Mouse (Mus musculus) lung, embryonic 14.5 days (tissue): ENCODE measurements around the gene Fli1. TPM values are rescaled to one million over a fixed set of nuclear protein-coding genes. Genes with fewer than 3 reads are reported as not detected.

ENCODE experiments used
- ATAC-seq: fragments of 200-750 bp; cut with Nextera tagmentation; 2 replicates; pipeline ENCODE4 v1.8.0; 2017; ENCODE audit warnings: mild to moderate bottlenecking, moderate TSS enrichment, moderate library complexity; ENCODE audit not compliant: insufficient read depth
- DNase-seq: peaks from one replicate; pipeline ENCODE4 v3.0.0-alpha.2; 2015
- H3K27ac ChIP-seq: fragments of 300-500 bp; sonication (generic); 2 replicates; pipeline ENCODE4 v1.5.1; 2014; ENCODE audit warnings: low read depth, mild to moderate bottlenecking, moderate library complexity
- H3K27me3 ChIP-seq: fragments of 300-500 bp; sonication (generic); 2 replicates; pipeline ENCODE4 v1.6.1; 2014; ENCODE audit warnings: low read length, control low read depth; ENCODE audit not compliant: insufficient read depth
- H3K36me3 ChIP-seq: fragments of 300-500 bp; sonication (generic); 2 replicates; pipeline ENCODE4 v1.6.1; 2014; ENCODE audit warnings: control low read depth; ENCODE audit not compliant: insufficient read depth
- H3K4me1 ChIP-seq: fragments of 300-500 bp; sonication (generic); 2 replicates; pipeline ENCODE4 v1.6.1; 2014; ENCODE audit warnings: antibody characterized with exemption, control low read depth; ENCODE audit not compliant: insufficient read depth
- H3K4me2 ChIP-seq: fragments of 300-500 bp; sonication (generic); 2 replicates; pipeline ENCODE4 v1.6.1; 2014; ENCODE audit warnings: mild to moderate bottlenecking
- H3K4me3 ChIP-seq: fragments of 300-500 bp; sonication (generic); 2 replicates; pipeline ENCODE4 v1.5.1; 2014; ENCODE audit warnings: low read depth, low read length
- H3K9ac ChIP-seq: fragments of 300-500 bp; sonication (generic); 2 replicates; pipeline ENCODE4 v1.6.1; 2014
- H3K9me3 ChIP-seq: fragments of 300-500 bp; sonication (generic); 2 replicates; pipeline ENCODE4 v1.6.1; 2016; ENCODE audit warnings: low read depth, low read length, control low read depth
- CTCF ChIP-seq: IDR thresholded peaks from 2 replicates; pipeline ENCODE4 v1.5.1; 2016; ENCODE audit warnings: antibody characterized with exemption, low read depth
- whole genome bisulfite sequencing: fragments of 180-500 bp; shearing (Covaris S2); extraction: QIAGEN DNeasy Blood & Tissue Kit; methylation state at CpG from one replicate; pipeline ENCODE4 v1.1.7; 2014; 5-methylcytosine and 5-hydroxymethylcytosine counted together
- polyA plus RNA-seq: library from polyadenylated mRNA; unstranded; fragments of >200 nt; fragmentation: Nextera tagmentation; extraction: Ambion mirVana; gene quantifications from 2 replicates; pipeline ENCODE4 v1.2.1, GENCODE M21; 2014

Fli1 gene
- polyA plus RNA-seq, 1 experiment from 2014 or later = 37.8 TPM

- H3K4me2 ChIP-seq = no peak overlapping the region
- H3K9me3 ChIP-seq = no peaks in the 10 kb centered on the region
- 70% methylated on average over 8 of the region's 8 CpGs for WGBS
- 0 out of 2 replicates have a peak, but pooled peaks cover 4% of the 10 kb centered on the region for H3K4me1 ChIP-seq
- H3K27ac ChIP-seq = no peak overlapping the region; the same call in 1 of the 2 replicates
- H3K4me3 ChIP-seq = no peak overlapping the region
- no peak for ATAC-seq
- DNase-seq = no peak
- no peak for TF ChIP-seq CTCF
- H3K9ac ChIP-seq = no peak overlapping the region
- H3K36me3 ChIP-seq = no peaks in the 10 kb centered on the region
- H3K27me3 ChIP-seq = no peaks in the 10 kb centered on the region
These were observed 73.4 kb downstream of the Fli1 start for GRCm38 (mm10) chr9:32469123-32469751.

DNA sequence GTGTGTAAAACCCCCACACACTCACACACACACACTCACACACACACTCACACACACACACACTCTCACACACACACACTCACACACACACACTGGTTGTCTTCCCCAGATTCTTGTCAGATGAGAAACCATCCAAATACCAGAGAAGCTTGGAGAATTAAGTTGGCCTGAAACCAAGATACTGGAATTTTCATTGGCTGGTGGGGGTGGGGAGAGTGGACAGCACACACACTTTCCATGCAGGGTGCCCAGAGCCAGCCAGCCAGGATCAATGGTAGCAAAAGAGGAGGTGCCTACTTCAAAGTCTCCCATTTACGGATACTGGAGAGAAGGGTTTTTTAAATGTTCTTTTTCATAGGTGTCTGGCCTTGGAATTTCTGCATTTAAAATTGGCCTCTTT is 74.3 kb downstream of the Fli1 start:
- Histone ChIP-seq H3K36me3 (no peaks in the 10 kb centered on the region), H3K4me3 (no peak overlapping the region), H3K27ac (no peak overlapping the region), H3K27me3 (no peaks in the 10 kb centered on the region), H3K4me1 (0 out of 2 replicates have a peak, but pooled peaks cover 4% of the 10 kb centered on the region), H3K4me2 (no peak overlapping the region), H3K9ac (no peak overlapping the region), H3K9me3 (no peaks in the 10 kb centered on the region)
- TF ChIP-seq CTCF = no peak
- ATAC-seq (peak; percentile 29; the same call in 1 of the 2 replicates), DNase-seq (peak; percentile 59)
- 60% methylated on average over 1 of the region's 1 CpGs for WGBS

- no peaks in the 10 kb centered on the region for H3K9me3 ChIP-seq
- 0 out of 2 replicates have a peak, but pooled peaks cover 4% of the 10 kb centered on the region for H3K4me1 ChIP-seq
- DNase-seq (peak; percentile 58), ATAC-seq (0 out of 2 replicates have a peak, but pooled peaks have one; percentile 41)
- H3K9ac ChIP-seq = no peak overlapping the region
- no peaks in the 10 kb centered on the region for H3K27me3 ChIP-seq
- WGBS = 68% methylated on average over 8 of the region's 8 CpGs
- H3K4me2 ChIP-seq = no peak overlapping the region
- H3K27ac ChIP-seq = no peak overlapping the region
- no peak for TF ChIP-seq CTCF
- no peak overlapping the region for H3K4me3 ChIP-seq
- no peaks in the 10 kb centered on the region for H3K36me3 ChIP-seq
These were observed 75.2 kb downstream of the Fli1 start for GRCm38 (mm10) chr9:32467443-32467842.

DNA sequence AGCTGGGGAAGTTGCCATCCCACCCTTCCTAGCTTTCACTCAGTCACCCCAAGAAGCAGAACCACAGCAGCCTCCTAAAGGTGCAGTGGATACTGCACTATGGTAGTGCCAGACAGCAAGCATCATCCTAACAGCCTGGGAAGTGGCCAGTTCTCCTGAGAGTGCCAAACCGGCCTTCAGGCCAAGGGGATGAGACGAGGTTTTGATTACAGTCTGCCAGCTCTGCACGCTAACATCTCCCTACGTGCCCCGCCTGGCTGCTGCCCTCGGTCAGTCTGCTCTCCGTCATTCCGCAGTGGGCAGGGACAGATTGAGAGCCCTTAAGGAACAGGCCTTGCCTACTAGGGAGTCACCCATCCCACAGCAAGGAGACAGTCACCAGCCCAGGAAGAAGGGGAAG is 75.8 kb downstream of the Fli1 start:
- DNase-seq (no peak), ATAC-seq (peak; percentile 8; the same call in 1 of the 2 replicates)
- no peak for TF ChIP-seq CTCF
- Histone ChIP-seq H3K27ac (no peak overlapping the region), H3K4me2 (no peak overlapping the region), H3K27me3 (no peaks in the 10 kb centered on the region), H3K9me3 (no peaks in the 10 kb centered on the region), H3K36me3 (no peaks in the 10 kb centered on the region), H3K4me3 (no peak overlapping the region), H3K9ac (no peak overlapping the region), H3K4me1 (0 out of 2 replicates have a peak, but pooled peaks cover 4% of the 10 kb centered on the region)
- whole genome bisulfite sequencing = 52% methylated on average over 8 of the region's 8 CpGs

DNA sequence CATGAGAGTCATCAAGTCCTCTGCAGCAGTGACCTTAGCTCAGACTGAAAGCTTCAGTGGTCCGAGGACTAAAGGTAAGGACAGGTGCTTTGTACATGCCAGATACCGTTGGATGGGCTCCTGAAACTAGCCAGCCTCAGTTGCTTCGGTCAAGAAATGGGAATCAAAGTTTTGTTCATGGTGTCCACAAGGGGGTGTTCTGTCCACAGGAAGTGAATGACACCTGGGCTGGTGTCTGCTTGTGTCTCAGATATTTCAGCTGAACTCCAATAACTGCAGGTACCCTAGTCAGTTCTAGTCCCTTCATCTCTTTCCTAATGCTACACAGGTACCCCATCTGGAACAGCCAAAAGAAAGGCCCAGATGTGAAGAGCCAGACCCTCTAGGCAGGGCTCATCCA is 86.0 kb downstream of the Fli1 start:
- no peak for DNase-seq
- H3K4me3 ChIP-seq = no peak overlapping the region
- 0 out of 2 replicates have a peak, but pooled peaks have one; percentile 15 for TF ChIP-seq CTCF
- H3K9ac ChIP-seq = no peak overlapping the region
- 77% methylated on average over 3 of the region's 3 CpGs for WGBS
- no peak overlapping the region for H3K27ac ChIP-seq
- H3K4me2 ChIP-seq = no peak overlapping the region
- H3K4me1 ChIP-seq = no peaks in the 10 kb centered on the region
- H3K9me3 ChIP-seq = no peaks in the 10 kb centered on the region
- ATAC-seq = no peak
- 0 out of 2 replicates have a peak, but pooled peaks cover 8% of the 10 kb centered on the region for H3K36me3 ChIP-seq
- no peaks in the 10 kb centered on the region for H3K27me3 ChIP-seq

DNA sequence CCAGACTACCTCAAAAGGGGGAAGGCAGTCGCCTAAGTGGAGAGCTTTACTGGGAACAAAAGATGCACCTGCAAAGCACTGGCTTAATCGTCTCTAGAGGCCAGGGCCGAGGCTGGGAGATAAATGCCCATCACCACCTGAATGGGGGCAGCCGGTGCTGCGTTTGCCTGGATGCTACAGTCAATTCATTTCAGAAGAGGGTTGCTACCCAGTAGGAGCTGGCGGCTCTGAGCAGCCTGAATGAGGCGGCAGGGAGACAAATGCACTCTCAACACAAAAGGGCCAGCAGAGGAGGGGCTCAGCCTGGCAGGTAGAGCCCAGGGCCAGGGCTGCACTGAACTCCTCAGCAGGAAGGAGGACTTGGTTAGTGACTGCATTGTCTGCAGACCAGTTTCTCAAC is 92.5 kb downstream of the Fli1 start:
- no peak for TF ChIP-seq CTCF
- WGBS = 29% methylated on average over 7 of the region's 7 CpGs

DNA sequence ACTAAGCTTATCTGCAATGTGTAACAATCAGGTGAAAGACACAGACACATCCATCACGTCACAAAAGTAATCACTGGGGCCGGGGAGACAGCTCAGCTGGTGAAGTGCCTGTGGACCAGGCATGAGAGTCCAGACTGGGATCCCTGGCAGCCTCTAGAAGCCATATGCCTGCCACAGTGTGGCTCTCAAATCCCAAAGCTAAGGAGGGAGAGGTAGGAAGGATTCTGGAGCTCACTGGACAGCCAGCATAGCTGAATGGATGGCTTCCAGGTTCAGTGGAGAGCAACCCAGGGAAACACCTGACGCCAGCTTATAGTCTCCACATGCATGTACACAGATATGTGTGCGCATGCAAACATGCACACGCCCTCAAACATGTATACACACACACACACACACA is 93.9 kb downstream of the Fli1 start:
- no peak overlapping the region for H3K27ac ChIP-seq
- WGBS = 73% methylated on average over 5 of the region's 5 CpGs
- H3K27me3 ChIP-seq = no peaks in the 10 kb centered on the region
- H3K9me3 ChIP-seq = no peaks in the 10 kb centered on the region
- no peak for ATAC-seq
- no peak overlapping the region for H3K4me2 ChIP-seq
- no peak for TF ChIP-seq CTCF
- 0 out of 2 replicates have a peak, but pooled peaks cover 4% of the 10 kb centered on the region for H3K36me3 ChIP-seq
- no peak for DNase-seq
- no peak overlapping the region for H3K9ac ChIP-seq
- no peak overlapping the region for H3K4me3 ChIP-seq
- no peaks in the 10 kb centered on the region for H3K4me1 ChIP-seq

More for the DNA sequence above, 92.5 kb downstream of the Fli1 start:
- Histone ChIP-seq H3K4me3 (no peak overlapping the region), H3K36me3 (0 out of 2 replicates have a peak, but pooled peaks cover 4% of the 10 kb centered on the region), H3K27me3 (no peaks in the 10 kb centered on the region), H3K4me1 (no peaks in the 10 kb centered on the region), H3K27ac (no peak overlapping the region), H3K4me2 (no peak overlapping the region), H3K9me3 (no peaks in the 10 kb centered on the region), H3K9ac (no peak overlapping the region)
- ATAC-seq (no peak), DNase-seq (no peak)
